Mouse (Mus musculus): Measurements from ENCODE around the gene Sars2.

DNA sequence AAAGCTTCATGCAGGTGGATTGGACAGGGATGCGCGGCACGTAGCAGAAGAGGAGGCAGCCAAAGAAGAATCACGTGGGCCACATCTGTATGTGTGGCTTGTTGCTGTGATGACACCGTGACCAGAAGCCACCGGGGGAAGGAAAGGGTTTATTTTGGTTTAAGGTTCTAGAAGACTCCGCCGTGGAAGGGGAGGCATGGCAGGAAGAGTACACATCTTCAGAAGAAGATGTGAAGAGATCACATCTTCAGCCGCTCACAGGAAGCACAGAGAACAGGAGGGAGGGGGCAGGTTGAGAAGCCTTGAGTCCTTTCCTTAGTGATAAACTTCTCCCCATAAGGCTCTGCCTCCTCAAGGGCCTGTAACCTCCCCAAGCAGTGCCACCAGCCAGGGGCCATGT is 58.2 kb downstream of the Sars2 start:
- no peak for TF ChIP-seq TCF12 (IDR thresholded peaks at IDR 0.05; ENCODE audit: low read depth, low read length)
- no peak for TF ChIP-seq KAT2A (IDR thresholded peaks at IDR 0.05; ENCODE audit: insufficient replicate concordance, low read length)
- TF ChIP-seq USF1 (IDR thresholded peaks at IDR 0.05; ENCODE audit: low read depth, low read length): no peak

Data from CH12.LX (cell line).